Mouse (Mus musculus): ENCODE results near the gene Atf6b. TPM values are rescaled to one million over a fixed set of nuclear protein-coding genes. Genes with fewer than 3 reads are reported as not detected.

Atf6b gene
- polyA plus RNA-seq, 1 experiment from 2014 or later: 24.6 TPM

DNA sequence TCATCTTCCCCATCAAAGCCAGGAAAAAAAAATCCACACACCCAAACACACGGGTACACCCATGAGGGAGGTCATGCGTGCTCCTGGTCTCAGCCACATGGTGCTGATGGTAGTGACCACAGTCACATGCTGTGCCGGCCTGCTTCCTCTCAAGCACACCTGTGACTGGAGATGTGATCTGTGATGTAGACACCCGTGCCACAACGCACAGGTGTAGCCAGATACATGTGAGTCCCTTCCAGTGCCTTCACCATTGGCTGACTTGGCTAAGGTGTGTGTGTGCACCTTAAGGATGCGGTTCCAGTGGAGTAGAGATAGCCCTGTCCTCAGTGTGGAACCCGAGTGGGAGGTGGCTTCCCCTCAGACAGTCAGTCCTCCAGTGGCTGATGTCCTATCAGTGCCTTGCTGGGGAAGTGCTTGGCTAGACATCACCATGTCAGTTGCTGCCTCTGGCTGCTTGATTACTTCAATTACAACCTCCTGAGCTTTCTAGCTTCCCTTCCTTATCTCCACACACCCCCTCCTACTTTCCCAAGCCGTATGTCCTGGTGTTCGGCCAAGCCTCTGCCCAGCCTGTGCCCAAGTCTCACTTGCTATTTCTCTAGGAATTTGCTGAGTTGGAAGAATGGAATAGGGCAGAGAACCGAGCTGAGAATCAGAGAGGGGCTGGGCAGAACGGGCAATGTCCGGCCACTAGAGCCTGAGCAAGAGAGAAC is 12.4 kb downstream of the Atf6b start:
- Histone ChIP-seq H3K4me3 (replicated peaks) (no peak overlapping the region), H3K27me3 (peaks cover 54% of the 10 kb centered on the region), H3K4me1 (replicated peaks) (peaks cover 29% of the 10 kb centered on the region), H3K36me3 (peaks cover 5% of the 10 kb centered on the region; the same call in 1 of the 2 replicates), H3K4me2 (no peak overlapping the region), H3K9ac (no peak overlapping the region), H3K27ac (no peak overlapping the region), H3K9me3 (replicated peaks) (no peaks in the 10 kb centered on the region)
- ATAC-seq (ENCODE audit: low read depth) (no peak), DNase-seq (no peak)
- 37% methylated on average over 12 of the region's 12 CpGs for WGBS (ENCODE audit: insufficient replicate concordance)

- H3K27ac ChIP-seq: no peak overlapping the region
- peaks cover 24% of the 10 kb centered on the region for H3K4me1 ChIP-seq (replicated peaks)
- H3K9me3 ChIP-seq (replicated peaks): no peaks in the 10 kb centered on the region
- H3K4me3 ChIP-seq (replicated peaks): no peak overlapping the region
- no peak overlapping the region for H3K9ac ChIP-seq
- 43% methylated on average over 3 of the region's 3 CpGs for WGBS (ENCODE audit: insufficient replicate concordance)
- no peaks in the 10 kb centered on the region for H3K36me3 ChIP-seq
- H3K4me2 ChIP-seq: no peak overlapping the region
- H3K27me3 ChIP-seq: peaks cover 54% of the 10 kb centered on the region
- DNase-seq (no peak), ATAC-seq (ENCODE audit: low read depth) (no peak)
Observed at GRCm38 (mm10) chr17:34659897-34660214, 12.9 kb downstream of the Atf6b start.

DNA sequence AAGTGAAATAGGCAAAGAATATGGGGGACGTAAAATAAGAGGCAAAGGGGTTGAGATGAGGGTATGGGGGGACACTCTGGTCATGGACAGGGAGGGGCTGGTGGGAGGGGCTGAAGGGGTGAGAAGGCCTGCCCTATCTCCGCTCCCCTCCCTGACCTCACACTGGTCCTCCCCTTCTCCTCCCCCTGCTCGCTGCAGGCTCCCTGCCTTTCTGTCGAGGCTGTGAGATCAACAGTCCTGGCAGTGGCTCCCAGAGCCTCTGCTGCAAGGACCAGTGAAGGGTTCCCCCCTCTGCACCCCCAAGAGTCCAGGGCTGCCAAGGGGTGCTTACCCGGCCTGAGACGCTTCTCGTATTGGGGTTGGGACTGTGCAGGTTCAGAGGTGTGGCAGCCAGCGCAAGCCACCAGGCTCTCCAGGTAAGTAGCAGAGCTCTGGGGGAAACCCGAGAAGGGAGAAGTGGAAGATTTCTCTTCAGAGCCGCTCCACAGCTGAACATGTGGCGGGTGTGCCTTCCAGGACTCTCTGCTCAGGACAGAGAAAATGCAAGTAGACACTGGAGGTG is 13.4 kb downstream of the Atf6b start:
- Histone ChIP-seq H3K27ac (no peak overlapping the region), H3K36me3 (no peaks in the 10 kb centered on the region), H3K27me3 (peaks cover 54% of the 10 kb centered on the region), H3K9me3 (replicated peaks) (no peaks in the 10 kb centered on the region), H3K4me3 (replicated peaks) (no peak overlapping the region), H3K9ac (no peak overlapping the region), H3K4me2 (no peak overlapping the region), H3K4me1 (replicated peaks) (peaks cover 20% of the 10 kb centered on the region)
- no peak for DNase-seq
- WGBS (ENCODE audit: insufficient replicate concordance): 32% methylated on average over 10 of the region's 11 CpGs
- ATAC-seq (ENCODE audit: low read depth): no peak

DNA sequence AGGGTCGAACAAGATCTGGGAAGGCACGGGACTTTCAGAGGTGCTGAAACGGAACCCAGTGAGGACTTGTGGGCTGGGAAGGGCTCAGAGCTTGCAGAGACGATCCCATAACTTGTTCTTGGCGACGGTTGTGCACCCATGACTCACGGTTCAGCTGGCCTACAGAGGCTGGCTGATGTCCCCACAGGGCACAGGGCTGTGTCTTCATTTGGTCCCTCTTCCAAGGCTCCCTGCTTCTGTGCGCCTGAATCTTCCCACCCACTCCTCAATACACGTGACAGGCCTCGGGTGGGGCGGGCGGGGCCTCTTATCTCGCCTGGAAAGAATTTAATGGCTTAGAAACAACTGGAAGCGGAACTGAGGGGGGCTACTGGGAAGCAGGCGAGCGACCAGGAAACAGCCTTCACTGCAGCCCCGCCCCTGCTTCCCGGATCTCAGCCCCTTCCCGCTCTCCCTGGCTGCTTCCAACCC is 14.2 kb downstream of the Atf6b start:
- H3K27ac ChIP-seq: no peak overlapping the region
- WGBS (ENCODE audit: insufficient replicate concordance): 4% methylated on average over 19 of the region's 19 CpGs
- no peak overlapping the region for H3K9ac ChIP-seq
- H3K4me2 ChIP-seq: 0 out of 2 replicates have a peak overlapping the region, but pooled peaks have one; percentile 2
- ATAC-seq (ENCODE audit: low read depth): no peak
- no peaks in the 10 kb centered on the region for H3K9me3 ChIP-seq (replicated peaks)
- H3K4me3 ChIP-seq (replicated peaks): no peak overlapping the region
- H3K27me3 ChIP-seq: peaks cover 58% of the 10 kb centered on the region
- no peaks in the 10 kb centered on the region for H3K36me3 ChIP-seq
- H3K4me1 ChIP-seq (replicated peaks): peaks cover 18% of the 10 kb centered on the region
- no peak for DNase-seq

DNA sequence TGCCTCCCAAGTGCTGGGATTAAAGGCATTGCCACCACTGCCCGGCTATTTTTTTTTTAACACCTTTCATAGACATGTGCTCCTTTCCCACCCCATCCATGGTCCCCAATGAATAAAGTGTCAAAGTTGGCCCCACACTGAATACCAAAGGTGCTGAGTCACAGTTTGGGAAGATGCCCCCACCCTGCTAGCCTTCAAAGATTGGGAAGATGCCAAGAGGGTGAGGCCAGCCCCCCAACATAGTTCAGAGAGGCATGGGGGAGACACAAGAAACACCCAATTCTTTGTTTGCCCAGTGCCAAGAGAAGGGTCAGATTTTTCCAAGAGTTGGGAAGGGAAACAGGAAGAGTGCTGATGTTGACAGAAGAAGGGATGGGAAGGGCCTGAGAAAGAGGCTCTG is 15.5 kb downstream of the Atf6b start:
- DNase-seq: no peak
- no peak overlapping the region for H3K4me3 ChIP-seq (replicated peaks)
- peaks cover 18% of the 10 kb centered on the region for H3K4me1 ChIP-seq (replicated peaks)
- 74% methylated on average over 1 of the region's 1 CpGs for WGBS (ENCODE audit: insufficient replicate concordance)
- no peaks in the 10 kb centered on the region for H3K9me3 ChIP-seq (replicated peaks)
- no peaks in the 10 kb centered on the region for H3K36me3 ChIP-seq
- no peak overlapping the region for H3K9ac ChIP-seq
- H3K27ac ChIP-seq: no peak overlapping the region
- ATAC-seq (ENCODE audit: low read depth): no peak
- H3K27me3 ChIP-seq: peaks cover 54% of the 10 kb centered on the region
- H3K4me2 ChIP-seq: no peak overlapping the region

- Histone ChIP-seq H3K27me3 (peaks cover 53% of the 10 kb centered on the region), H3K9me3 (replicated peaks) (no peaks in the 10 kb centered on the region), H3K27ac (no peak overlapping the region), H3K4me1 (replicated peaks) (peaks cover 18% of the 10 kb centered on the region), H3K4me2 (no peak overlapping the region), H3K4me3 (replicated peaks) (no peak overlapping the region), H3K36me3 (no peaks in the 10 kb centered on the region), H3K9ac (no peak overlapping the region)
- 62% methylated on average over 8 of the region's 8 CpGs for WGBS (ENCODE audit: insufficient replicate concordance)
- ATAC-seq (ENCODE audit: low read depth): no peak
- no peak for DNase-seq
Observed at GRCm38 (mm10) chr17:34662978-34663377, 16.0 kb downstream of the Atf6b start.

GRCm38 (mm10) chr17:34663558-34663957 is 16.6 kb downstream of the Atf6b start:
- no peak overlapping the region for H3K27ac ChIP-seq
- DNase-seq (no peak), ATAC-seq (ENCODE audit: low read depth) (no peak)
- WGBS (ENCODE audit: insufficient replicate concordance): 31% methylated on average over 1 of the region's 1 CpGs
- no peak overlapping the region for H3K4me2 ChIP-seq
- no peaks in the 10 kb centered on the region for H3K36me3 ChIP-seq
- no peak overlapping the region for H3K4me3 ChIP-seq (replicated peaks)
- H3K27me3 ChIP-seq: peaks cover 50% of the 10 kb centered on the region
- no peak overlapping the region for H3K9ac ChIP-seq
- H3K4me1 ChIP-seq (replicated peaks): peaks cover 18% of the 10 kb centered on the region
- no peaks in the 10 kb centered on the region for H3K9me3 ChIP-seq (replicated peaks)

GRCm38 (mm10) chr17:34664472-34664871 is 17.5 kb downstream of the Atf6b start:
- peaks cover 15% of the 10 kb centered on the region for H3K4me1 ChIP-seq (replicated peaks)
- no peak overlapping the region for H3K9ac ChIP-seq
- peaks cover 46% of the 10 kb centered on the region for H3K27me3 ChIP-seq
- no peak overlapping the region for H3K4me2 ChIP-seq
- ATAC-seq (ENCODE audit: low read depth) (no peak), DNase-seq (no peak)
- no peak overlapping the region for H3K27ac ChIP-seq
- H3K36me3 ChIP-seq: no peaks in the 10 kb centered on the region
- no peak overlapping the region for H3K4me3 ChIP-seq (replicated peaks)
- H3K9me3 ChIP-seq (replicated peaks): no peaks in the 10 kb centered on the region
- WGBS (ENCODE audit: insufficient replicate concordance): 57% methylated on average over 7 of the region's 7 CpGs

DNA sequence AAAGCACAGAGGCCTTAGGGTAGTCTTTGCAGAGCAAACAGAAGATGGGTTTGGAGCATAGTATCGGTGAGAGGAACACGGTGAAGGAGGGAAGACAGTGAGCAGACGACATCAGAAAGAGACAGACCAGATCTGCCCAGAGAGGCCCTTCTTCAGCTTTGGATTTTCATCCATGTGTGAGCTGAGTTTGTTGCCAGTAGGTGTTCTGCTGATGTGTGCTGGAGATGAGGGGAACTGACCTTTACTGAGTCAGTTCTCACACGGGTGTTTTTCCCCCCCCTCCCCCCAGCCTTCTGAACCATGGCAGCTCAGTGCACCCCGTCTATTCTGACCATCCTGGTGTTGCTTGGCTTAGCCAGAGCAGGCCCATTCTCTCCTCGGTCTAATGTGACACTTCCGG is 23.3 kb downstream of the Atf6b start, which contains the start of gene Tnxb:
Gene Tnxb (plus strand): TSS at position 301 of the 400 bp plus-strand sequence.
- WGBS (ENCODE audit: insufficient replicate concordance): 56% methylated on average over 7 of the region's 7 CpGs
- Histone ChIP-seq H3K9ac (no peak within 1 kb of the TSS), H3K36me3 (no peaks in the 10 kb centered on the region), H3K27ac (no peak within 1 kb of the TSS), H3K4me1 (replicated peaks) (peaks cover 4% of the 10 kb centered on the region; the same call in 1 of the 2 replicates), H3K9me3 (replicated peaks) (no peaks in the 10 kb centered on the region), H3K4me2 (peak within 1 kb of the TSS; percentile 30; the same call in 1 of the 2 replicates), H3K27me3 (peaks cover 63% of the 10 kb centered on the region), H3K4me3 (replicated peaks) (peak within 1 kb of the TSS; percentile 14; the same call in 1 of the 2 replicates)
- ATAC-seq (ENCODE audit: low read depth) (no peak), DNase-seq (no peak)

DNA sequence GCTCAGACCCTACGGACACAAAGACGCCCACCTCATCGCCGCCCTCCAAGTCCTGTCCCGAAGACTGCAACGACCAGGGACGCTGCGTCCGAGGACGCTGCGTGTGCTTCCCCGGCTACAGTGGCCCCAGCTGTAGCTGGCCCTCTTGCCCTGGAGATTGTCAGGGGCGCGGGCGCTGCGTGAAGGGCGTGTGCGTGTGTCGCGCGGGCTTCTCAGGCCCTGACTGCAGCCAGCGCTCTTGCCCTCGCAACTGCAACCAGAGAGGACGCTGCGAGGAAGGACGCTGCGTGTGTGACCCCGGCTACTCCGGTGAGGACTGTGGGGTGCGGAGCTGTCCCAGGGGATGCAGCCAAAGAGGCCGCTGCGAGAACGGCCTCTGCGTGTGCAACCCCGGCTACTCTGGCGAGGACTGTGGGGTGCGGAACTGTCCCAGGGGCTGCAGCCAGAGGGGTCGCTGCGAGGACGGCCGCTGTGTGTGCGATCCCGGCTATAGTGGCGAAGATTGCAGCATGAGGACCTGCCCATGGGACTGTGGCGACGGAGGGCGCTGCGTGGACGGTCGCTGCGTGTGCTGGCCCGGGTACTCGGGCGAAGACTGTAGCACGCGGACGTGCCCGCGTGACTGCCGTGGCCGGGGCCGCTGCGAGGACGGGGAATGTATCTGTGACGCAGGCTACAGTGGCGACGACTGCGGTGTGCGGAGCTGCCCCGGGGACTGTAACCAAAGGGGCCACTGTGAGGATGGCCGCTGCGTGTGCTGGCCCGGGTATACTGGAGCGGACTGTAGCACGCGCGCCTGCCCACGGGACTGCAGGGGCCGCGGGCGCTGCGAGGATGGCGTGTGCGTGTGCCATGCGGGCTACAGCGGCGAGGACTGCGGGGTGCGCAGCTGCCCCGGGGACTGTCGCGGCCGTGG is 24.5 kb downstream of the Atf6b start:
- ATAC-seq (ENCODE audit: low read depth) (no peak), DNase-seq (no peak)
- Histone ChIP-seq H3K27ac (no peak overlapping the region), H3K9me3 (replicated peaks) (no peaks in the 10 kb centered on the region), H3K27me3 (peaks cover 65% of the 10 kb centered on the region), H3K36me3 (no peaks in the 10 kb centered on the region), H3K4me1 (replicated peaks) (peaks cover 7% of the 10 kb centered on the region; the same call in 1 of the 2 replicates), H3K4me3 (replicated peaks) (peak overlapping the region; percentile 14; the same call in 1 of the 2 replicates), H3K9ac (no peak overlapping the region), H3K4me2 (peak overlapping the region; percentile 30)
- 13% methylated on average over 93 of the region's 93 CpGs for WGBS (ENCODE audit: insufficient replicate concordance)

DNA sequence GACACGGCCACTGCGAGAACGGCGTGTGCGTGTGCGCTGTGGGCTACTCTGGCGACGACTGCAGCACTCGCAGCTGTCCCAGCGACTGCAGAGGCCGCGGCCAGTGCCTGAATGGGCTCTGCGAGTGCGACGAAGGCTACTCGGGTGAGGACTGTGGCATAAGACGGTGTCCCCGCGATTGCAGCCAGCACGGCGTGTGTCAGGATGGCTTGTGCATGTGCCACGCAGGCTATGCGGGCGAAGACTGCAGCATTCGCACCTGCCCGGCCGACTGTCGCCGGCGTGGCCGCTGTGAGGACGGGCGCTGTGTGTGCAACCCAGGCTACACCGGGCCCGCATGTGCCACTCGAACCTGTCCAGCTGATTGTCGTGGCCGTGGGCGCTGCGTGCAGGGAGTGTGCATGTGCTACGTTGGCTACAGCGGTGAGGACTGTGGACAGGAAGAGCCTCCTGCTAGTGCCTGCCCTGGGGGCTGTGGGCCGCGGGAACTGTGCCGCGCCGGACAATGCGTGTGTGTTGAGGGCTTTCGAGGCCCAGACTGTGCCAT is 25.4 kb downstream of the Atf6b start:
- Histone ChIP-seq H3K9me3 (replicated peaks) (no peaks in the 10 kb centered on the region), H3K4me2 (no peak overlapping the region), H3K27me3 (peaks cover 70% of the 10 kb centered on the region), H3K36me3 (no peaks in the 10 kb centered on the region), H3K4me1 (replicated peaks) (peaks cover 7% of the 10 kb centered on the region; the same call in 1 of the 2 replicates), H3K4me3 (replicated peaks) (no peak overlapping the region), H3K9ac (no peak overlapping the region), H3K27ac (no peak overlapping the region)
- DNase-seq: no peak
- whole genome bisulfite sequencing (ENCODE audit: insufficient replicate concordance): 31% methylated on average over 49 of the region's 49 CpGs
- ATAC-seq (ENCODE audit: low read depth): no peak
